Mouse (Mus musculus) activated CD4-positive, CD25-positive, alpha-beta regulatory T cell, adult 4 months (primary cell): Measurements from ENCODE around the gene Defb43. TPM values are rescaled to one million over a fixed set of nuclear protein-coding genes. Genes with fewer than 3 reads are reported as not detected.
A peak's percentile ranks its signal among the peaks of the same experiment; 100 is the strongest.

ENCODE experiments used
- ATAC-seq: one replicate; pipeline ENCODE4 v1.8.0; 2017
- polyA plus RNA-seq, 2 experiments: library from polyadenylated mRNA; unstranded; fragments of 100-300 nt; shearing (Covaris generic); gene quantifications; one replicate each; pipeline ENCODE4 v1.2.1; 2017

Gene Defb43
- not detected for polyA plus RNA-seq

GRCm38 (mm10) chr14:63011471-63011870 lies at the start of gene Defb43:
Gene Defb43, plus strand, starts transcription at chr14:63011771.
- ATAC-seq, result no peak

DNA sequence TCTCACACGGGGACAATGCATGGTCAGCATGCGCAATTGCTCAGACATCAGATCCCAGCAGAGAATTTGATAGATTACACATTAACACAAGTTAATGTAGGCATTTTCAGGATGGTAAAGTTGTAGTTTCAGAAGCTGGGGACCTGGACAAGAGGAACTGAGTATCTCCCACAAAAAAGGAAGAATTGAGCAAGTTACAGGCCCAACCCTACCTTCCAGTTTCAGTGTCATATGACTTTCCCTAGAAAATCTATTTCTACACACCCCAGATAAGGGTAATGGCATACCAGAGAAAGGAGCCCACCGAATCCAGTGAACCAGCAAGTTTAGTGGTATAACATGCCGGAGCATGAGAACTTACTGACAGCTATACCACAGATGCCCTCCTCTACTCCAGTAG lies 47.9 kb upstream of the Defb43 start:
- ATAC-seq, result no peak

DNA sequence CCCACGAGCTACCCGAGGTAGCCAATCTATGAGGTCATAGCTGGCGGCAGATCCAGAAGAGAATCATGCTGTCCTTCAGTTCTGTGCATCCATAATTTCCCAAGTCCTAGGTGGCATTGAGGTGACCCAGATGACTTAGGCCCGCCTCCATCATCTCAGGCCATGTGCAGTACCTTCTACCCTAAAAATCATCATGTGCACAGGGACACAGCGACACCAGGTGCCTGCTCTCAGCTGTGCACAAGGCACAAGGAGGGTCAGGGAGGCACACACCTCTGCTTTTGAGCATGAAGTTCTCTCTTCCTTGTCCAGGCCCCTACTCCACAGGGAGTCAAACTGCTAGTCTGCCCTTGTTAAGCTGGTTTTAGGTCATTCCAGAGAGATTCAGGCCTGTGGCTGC lies 46.2 kb upstream of the Defb43 start:
- ATAC-seq, result no peak

- ATAC-seq, result no peak
These were observed 45.6 kb upstream of the Defb43 start for GRCm38 (mm10) chr14:62965811-62966520.

DNA sequence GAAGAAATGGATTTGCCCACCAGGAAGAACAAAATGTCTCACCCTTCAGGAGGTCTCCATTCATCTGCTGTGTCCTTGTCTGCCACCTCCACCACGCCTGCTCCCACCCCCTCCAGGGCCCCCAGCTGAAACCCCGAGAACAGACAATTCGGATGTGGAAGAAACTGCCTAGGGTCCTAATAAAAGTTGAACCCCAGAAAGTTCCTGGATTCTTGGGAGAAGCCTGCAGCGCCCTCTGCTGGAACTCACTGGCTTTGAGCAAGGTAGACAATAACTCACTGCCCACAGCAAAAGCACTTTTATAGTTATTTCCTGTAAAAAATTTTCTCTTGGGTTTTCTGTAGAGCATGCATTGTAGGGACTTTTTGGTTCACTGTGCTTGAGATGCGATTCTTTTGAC lies 36.5 kb upstream of the Defb43 start:
- peak; percentile 49 for ATAC-seq

DNA sequence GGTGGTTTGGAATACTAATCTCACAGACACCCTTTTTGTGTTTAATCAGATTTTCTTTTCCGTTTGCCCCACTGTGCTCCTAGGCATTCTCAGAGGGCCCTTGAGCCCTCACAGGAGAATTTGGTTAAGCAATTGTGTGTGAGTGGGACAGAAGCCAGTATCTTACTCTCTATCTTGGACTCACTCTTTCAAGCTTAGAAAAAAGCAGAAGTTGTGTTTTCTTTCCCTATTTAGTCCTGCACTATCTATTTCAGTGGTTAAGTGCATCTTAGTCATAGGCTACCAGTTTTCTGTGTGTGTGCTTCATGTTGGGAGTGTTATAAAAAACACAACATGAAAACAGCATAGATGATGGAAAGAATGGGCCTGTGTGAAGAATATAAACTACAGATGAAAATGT lies 31.8 kb upstream of the Defb43 start:
- no peak for ATAC-seq

DNA sequence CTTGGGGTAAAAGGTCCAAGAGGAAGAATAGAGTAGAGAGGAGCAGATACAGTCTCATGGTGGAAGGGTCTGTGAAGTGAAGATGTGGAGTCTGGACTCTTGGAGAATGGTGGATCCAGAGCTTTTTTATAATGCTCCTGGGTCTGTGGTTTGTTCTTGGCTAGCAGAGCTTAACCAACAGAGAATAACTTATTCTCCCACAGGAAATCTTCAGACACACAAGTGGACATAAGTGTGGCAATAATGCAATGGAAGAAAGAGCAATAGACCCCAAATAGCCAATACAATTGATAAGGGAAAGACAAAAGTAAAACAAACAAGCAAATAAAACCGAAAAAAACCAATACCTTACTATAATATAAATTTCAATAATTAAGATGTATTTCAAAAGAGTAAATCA lies 27.2 kb upstream of the Defb43 start, which contains the start of gene Defb48:
Gene Defb48 (minus strand): TSS at position 101 of the 400 bp plus-strand sequence.
- ATAC-seq, result no peak

DNA sequence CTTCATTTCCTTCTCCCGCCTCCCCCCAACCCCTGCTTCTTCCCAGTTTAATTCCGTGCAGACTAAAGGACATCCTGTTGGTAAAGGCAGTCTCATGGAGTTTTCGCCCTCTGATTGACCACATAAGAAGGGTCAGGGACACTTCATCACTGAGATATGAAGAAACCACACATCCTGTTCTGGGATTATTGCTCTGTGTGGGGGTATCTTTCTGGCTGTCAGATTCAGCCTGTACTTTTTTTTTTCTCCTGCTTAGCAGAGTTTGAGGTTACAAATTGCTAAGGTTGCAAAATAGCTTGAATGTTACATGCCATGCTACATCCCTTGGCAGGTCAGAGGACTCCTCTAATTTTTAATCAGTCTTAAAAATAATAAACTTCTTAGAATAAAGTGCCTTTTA lies 20.3 kb upstream of the Defb43 start:
- ATAC-seq, result no peak

DNA sequence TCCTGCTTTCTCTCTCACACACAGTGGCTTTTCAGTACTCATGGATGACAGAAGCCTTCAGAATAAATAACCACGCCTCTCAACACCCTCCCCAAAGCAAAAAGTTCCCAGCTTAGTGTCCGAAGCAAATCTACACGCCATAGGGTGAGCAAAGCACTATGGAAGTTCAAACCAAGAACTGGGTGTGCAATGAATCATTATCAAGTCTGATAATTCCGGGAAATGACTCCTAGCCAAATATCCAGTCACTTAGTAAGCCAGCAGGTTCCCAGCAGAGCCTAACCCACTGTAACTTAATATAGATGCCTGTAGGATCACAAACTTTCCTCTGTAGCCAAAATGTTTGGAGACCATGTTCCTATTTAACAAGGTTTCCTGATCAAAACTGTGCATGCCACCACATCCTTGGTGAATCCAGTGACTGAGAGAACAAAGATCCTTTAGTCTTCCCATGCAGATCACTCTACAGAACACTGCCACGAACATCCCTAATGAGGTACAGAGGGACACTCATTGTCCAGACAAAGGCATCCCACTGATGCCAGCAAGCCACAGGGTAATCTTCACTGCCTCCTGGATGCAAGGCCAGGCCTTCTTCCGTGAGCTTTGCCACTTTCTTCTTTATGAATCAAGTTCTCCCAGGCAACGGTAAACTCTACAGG lies 19.6 kb upstream of the Defb43 start:
- no peak for ATAC-seq

DNA sequence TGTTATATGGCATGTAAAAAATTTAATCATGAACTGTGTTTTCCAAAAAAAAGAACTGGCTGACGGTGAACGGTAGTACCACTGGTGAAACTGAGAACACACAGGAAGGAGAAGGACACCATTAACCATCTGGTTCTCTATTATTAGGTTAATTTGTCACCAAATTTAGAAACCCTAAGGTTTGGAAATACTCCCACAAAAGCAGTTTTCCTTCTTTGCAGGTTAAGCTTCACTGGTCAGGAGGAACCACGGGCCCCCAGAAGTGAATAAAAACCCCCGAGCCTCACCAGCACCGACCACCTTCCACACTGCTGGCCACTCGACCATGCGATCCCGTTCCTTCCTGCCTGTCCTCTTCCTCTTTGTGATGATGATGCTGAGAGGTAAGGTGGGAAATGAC lies 13.8 kb upstream of the Defb43 start, which contains the start of gene Defb47:
Gene Defb47 (plus strand): TSS at position 301 of the 400 bp plus-strand sequence.
- no peak for ATAC-seq

DNA sequence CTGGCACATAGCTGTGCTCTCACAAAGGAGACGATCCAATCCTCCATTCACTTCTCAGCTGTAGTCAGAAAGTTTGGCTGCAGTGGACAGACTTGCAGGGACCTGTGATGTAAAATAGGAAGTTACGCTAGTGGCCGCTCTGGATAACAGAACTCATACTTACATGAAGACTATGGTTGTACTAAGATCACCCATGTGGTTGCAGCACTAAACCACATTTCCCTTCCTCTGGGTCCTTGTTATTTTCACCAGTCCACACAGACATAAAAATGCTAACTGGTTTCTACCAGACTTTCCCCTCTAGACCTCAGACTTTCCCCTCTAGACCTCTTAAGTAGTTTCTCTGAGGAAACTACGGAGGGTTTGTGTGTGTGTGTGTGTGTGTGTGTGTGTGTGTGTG lies 12.6 kb upstream of the Defb43 start:
- ATAC-seq, result no peak

DNA sequence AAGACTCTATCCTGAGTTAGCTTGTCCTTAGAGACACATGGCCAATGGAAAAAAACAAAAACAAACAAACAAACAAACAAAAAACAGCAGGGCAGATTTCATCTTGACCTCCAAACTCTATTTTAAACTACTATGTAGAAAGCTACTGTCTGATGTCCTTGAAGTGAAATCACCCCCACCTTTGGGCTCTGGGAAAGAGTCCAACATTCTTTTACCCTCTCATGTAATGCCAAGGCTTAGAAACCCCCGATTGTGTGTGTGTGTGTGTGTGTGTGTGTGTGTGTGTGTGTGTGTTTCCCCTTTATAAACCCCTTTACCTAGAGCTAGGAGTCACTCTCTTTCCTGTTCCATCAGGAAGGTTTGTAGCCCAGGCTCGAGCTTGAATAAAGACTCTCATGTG lies 9.0 kb upstream of the Defb43 start:
- no peak for ATAC-seq

GRCm38 (mm10) chr14:63013082-63013481 lies 1.5 kb downstream of the Defb43 start:
- ATAC-seq, result no peak

- no peak for ATAC-seq
These were observed 3.1 kb downstream of the Defb43 start for GRCm38 (mm10) chr14:63014667-63015066.

DNA sequence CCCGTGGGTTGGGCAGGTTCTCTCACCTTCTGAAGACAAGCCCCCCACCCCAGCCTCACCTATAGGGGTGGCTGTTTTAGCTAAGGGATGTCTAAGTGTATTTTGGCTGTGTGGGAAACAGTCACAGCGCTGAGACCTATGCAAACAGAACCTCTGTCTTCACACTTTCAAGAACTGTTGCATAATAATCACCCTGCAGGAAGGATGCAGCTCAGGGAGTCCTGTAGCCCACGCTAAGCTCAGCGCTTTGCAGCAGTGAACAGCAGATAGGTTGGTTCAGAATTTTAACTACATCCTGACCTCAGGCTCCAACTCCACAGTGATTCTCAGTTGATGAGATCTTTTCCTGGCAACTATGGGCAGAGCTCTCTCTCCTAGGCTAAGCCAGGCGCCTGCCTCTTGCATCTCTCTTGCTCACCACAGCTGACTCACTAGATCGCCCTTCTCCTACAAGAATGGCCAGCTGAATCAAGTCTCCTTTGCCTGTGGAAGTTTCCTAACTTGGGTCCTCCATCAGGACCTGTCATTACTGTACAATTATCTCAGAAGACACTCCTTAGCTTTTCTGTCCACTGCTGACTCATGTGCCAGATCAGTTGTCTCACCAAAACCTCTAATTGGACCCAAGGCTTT lies 9.1 kb downstream of the Defb43 start:
- no peak for ATAC-seq

DNA sequence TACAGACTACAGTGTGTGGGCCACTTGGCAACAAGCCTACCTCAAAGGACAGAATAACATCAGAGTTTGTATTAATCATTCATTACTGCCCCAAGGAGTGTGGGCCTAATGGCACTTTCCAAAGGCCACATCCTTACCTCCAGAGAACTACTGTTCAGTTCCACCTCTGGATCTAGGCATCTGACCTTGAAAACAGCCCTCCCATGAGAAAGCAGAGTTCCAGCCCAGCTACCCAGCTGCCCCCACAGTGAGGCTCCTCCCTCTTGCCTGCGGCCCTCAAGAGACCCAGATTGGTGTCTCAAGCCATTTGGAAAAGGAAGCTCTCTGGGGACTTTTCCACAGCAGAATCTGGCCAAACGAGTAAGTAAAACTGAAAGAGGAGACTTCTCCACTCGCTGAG lies 35.1 kb downstream of the Defb43 start, which contains the start of gene Defb42:
Gene Defb42 (plus strand): TSS at position 301 of the 400 bp plus-strand sequence.
- no peak for ATAC-seq

DNA sequence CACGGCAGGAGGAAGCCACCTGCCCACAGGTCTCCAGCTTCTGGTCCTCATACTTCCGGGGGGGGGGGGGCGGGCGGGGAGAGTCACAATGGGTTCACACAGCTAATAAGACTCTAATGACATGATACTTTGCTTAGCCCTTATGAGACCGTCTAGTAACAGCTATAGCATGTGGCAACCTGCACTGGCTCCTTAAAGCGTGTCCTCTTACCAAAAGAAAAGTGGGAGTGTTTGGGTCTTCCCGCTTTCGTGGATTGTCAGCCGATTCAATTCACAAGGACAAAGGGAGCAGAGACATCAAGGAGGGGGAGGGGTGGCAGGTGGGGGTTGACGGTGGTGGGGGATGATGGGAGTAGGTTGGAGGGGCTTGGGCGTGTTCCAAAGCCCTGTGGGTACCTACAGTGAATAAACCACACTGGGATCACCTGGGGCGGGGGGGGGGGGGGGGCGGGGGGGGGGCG lies 38.4 kb downstream of the Defb43 start, which contains the start of gene Defb30:
Gene Defb30 (minus strand): TSS at position 51 of the 461 bp plus-strand sequence.
- no peak for ATAC-seq

DNA sequence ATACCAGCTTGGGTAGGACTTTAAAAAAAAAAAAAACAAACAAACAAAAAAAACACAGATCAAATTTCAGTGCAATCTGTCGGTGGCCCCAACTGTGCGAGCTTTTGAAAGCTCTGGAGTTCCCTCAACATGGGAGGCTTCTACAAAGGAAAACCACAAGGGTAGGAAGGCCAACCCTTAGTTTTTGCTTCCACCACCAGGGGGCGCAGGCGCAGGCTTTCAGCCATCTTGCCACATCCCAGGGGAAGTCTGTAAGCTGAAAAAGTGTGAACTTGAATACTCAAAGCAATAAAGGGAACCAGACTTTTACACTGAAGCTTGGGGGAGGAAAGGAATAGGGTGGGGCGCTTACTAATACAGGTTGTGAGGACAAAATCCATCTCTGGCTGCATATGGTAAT lies 39.2 kb downstream of the Defb43 start:
- no peak for ATAC-seq

DNA sequence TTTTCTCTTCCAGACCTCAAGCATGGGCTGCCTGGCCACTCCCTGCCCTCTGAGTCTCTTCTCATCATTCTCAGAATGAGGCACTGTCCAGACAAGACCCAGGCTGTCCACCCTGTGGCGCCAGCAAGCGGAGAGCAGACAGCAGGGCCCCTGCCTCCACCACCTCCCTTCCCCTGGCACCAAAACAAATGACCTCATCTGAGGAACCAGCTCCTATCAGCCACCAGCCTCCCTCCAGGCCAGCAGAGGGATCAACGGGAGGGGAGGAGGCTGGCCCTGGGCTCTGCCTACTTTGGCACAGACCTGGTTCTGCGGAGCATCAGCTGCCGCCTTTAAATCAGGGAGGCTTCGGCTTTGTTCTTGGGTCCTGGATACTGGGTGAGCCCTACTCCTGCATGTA lies 43.2 kb downstream of the Defb43 start:
- no peak for ATAC-seq

- no peak for ATAC-seq
These were observed 48.8 kb downstream of the Defb43 start for GRCm38 (mm10) chr14:63060361-63060760.

DNA sequence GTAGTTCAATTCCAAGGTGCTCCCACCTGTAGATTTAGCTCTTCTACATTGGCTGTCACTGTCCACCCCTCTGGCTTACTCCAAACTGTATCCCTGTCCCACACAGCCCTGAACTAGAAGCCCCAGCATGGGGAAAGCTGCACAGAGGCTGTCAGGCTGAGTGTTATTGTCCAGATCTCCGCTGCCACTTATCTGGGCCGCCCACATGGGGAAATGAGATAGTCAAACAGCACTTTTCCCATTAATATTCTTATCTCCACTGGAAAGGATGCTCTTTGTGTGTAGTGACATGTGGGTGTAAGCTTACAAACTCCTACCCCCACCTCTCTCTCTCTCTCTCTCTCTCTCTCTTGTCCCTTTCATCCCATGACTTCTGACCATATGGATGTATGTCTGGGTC lies 50.6 kb downstream of the Defb43 start:
- ATAC-seq, result no peak

DNA sequence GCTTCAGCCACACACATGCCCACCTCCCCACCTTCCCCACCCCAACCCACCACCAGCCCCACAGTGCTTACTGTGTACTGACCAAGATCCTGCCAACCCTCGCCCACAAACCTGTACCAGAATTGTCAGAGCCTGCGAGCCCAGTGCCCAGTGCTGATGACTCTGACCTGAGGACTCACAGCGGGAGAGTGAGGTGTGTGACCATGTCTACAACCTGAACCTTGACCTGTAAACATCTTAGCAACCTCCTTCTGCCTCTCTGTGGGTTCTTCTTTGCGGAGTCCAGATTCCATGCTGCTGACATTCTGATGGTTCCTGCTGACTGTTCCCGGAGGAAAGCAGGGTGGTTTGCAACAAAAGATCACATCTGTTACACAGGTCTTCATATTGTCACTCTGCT lies 53.8 kb downstream of the Defb43 start:
- ATAC-seq, result no peak

GRCm38 (mm10) chr14:63066630-63067310 lies 55.2 kb downstream of the Defb43 start:
- peak; percentile 36 for ATAC-seq
